Mouse (Mus musculus): ENCODE measurements around the gene Sgcd.

Sgcd gene

GRCm38 (mm10) chr11:47294741-47295140 is 694.0 kb downstream of the Sgcd start:
- no peak for DNase-seq (ENCODE audit: low spot score in 2 of 2)

- DNase-seq (ENCODE audit: low spot score in 2 of 2), result no peak
Observed at GRCm38 (mm10) chr11:47276586-47276985, 712.2 kb downstream of the Sgcd start.

GRCm38 (mm10) chr11:47268556-47268955 is 720.2 kb downstream of the Sgcd start:
- DNase-seq (ENCODE audit: low spot score in 2 of 2), result no peak

- DNase-seq (ENCODE audit: low spot score in 2 of 2), result no peak
Observed at GRCm38 (mm10) chr11:47264267-47264984, 724.3 kb downstream of the Sgcd start.

GRCm38 (mm10) chr11:47250301-47250700 is 738.5 kb downstream of the Sgcd start:
- no peak for DNase-seq (ENCODE audit: low spot score in 2 of 2)

- no peak for DNase-seq (ENCODE audit: low spot score in 2 of 2)
Observed at GRCm38 (mm10) chr11:47248345-47248893, 740.4 kb downstream of the Sgcd start.

GRCm38 (mm10) chr11:47247703-47248344 is 740.9 kb downstream of the Sgcd start:
- DNase-seq (ENCODE audit: low spot score in 2 of 2), result no peak

- no peak for DNase-seq (ENCODE audit: low spot score in 2 of 2)
Observed at GRCm38 (mm10) chr11:47242401-47242800, 746.4 kb downstream of the Sgcd start.

- DNase-seq (ENCODE audit: low spot score in 2 of 2), result no peak
Observed at GRCm38 (mm10) chr11:47228222-47228621, 760.5 kb downstream of the Sgcd start.

- DNase-seq (ENCODE audit: low spot score in 2 of 2), result no peak
Observed at GRCm38 (mm10) chr11:47224148-47224547, 764.6 kb downstream of the Sgcd start.

- no peak for DNase-seq (ENCODE audit: low spot score in 2 of 2)
Observed at GRCm38 (mm10) chr11:47211531-47211930, 777.2 kb downstream of the Sgcd start.

GRCm38 (mm10) chr11:47206461-47206860 is 782.3 kb downstream of the Sgcd start:
- no peak for DNase-seq (ENCODE audit: low spot score in 2 of 2)

- no peak for DNase-seq (ENCODE audit: low spot score in 2 of 2)
Observed at GRCm38 (mm10) chr11:47199106-47199505, 789.7 kb downstream of the Sgcd start.

GRCm38 (mm10) chr11:47188556-47188955 is 800.2 kb downstream of the Sgcd start:
- no peak for DNase-seq (ENCODE audit: low spot score in 2 of 2)

GRCm38 (mm10) chr11:47174977-47175376 is 813.8 kb downstream of the Sgcd start:
- DNase-seq (ENCODE audit: low spot score in 2 of 2), result no peak

GRCm38 (mm10) chr11:47170926-47171625 is 817.7 kb downstream of the Sgcd start:
- no peak for DNase-seq (ENCODE audit: low spot score in 2 of 2)

- no peak for DNase-seq (ENCODE audit: low spot score in 2 of 2)
Observed at GRCm38 (mm10) chr11:47167376-47167775, 821.4 kb downstream of the Sgcd start.

GRCm38 (mm10) chr11:47158089-47158488 is 830.7 kb downstream of the Sgcd start:
- no peak for DNase-seq (ENCODE audit: low spot score in 2 of 2)

GRCm38 (mm10) chr11:47156730-47157693 is 831.8 kb downstream of the Sgcd start:
- no peak for DNase-seq (ENCODE audit: low spot score in 2 of 2)

GRCm38 (mm10) chr11:47154837-47155430 is 833.8 kb downstream of the Sgcd start:
- DNase-seq (ENCODE audit: low spot score in 2 of 2), result no peak

GRCm38 (mm10) chr11:47149607-47150006 is 839.2 kb downstream of the Sgcd start:
- no peak for DNase-seq (ENCODE audit: low spot score in 2 of 2)

Data from thymus, postnatal 10 days (tissue).